Mouse (Mus musculus) ES-CJ7 (cell line): ENCODE measurements at regions not wholly inside any gene's neighbourhood (a gene's known extent, or its start where the extent isn't known, plus 50 kb on each side); places are given as distances from the start of the nearest gene placed in this dataset.

Experiments
- DNase-seq: peaks from one replicate; pipeline ENCODE4 v3.0.0; 2011; ENCODE audit warnings: low read depth, low spot score

- no peak for DNase-seq
Observed at GRCm38 (mm10) chr10:117436308-117436874, 56.6 kb upstream of the Cpsf6 start.

- no peak for DNase-seq
Observed at GRCm38 (mm10) chr10:117435734-117436121, 55.9 kb upstream of the Cpsf6 start.

GRCm38 (mm10) chr10:117434871-117435733 is 55.3 kb upstream of the Cpsf6 start:
- peak; percentile 90 for DNase-seq

DNA sequence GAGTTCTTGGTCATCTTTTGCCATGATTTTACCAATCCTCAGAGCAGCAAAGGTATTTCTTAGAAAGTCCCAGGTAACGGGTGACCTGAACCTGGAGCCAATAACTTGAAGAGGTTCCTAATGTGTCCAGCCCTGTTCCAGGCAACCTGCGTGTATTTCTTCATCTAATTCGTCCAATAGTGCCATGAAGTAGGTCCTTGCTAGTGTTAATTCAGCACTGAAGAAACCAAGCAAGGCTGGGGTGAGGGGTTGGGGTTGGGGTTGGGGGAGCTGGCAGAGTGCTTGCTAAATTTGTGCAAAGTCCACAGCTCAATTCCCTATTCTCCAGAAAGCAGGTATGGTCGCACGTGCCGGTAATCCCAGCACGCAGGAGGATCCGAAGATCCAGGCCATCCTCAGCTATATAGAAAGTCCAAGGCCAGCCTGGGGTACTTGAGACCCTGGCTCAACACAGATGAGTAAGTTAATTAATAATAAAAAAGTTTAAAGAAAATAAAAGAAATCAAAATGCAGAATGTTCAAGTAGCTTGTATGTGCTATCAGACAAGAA is 54.6 kb upstream of the Cpsf6 start:
- DNase-seq = no peak

GRCm38 (mm10) chr10:117433547-117434292 is 53.9 kb upstream of the Cpsf6 start:
- no peak for DNase-seq

- DNase-seq = no peak
Observed at GRCm38 (mm10) chr10:117432871-117433546, 53.2 kb upstream of the Cpsf6 start.

- peak; percentile 76 for DNase-seq
Observed at GRCm38 (mm10) chr10:117432415-117432814, 52.6 kb upstream of the Cpsf6 start.

- no peak for DNase-seq
Observed at GRCm38 (mm10) chr10:117431850-117432249, 52.0 kb upstream of the Cpsf6 start.

GRCm38 (mm10) chr10:117431086-117431619 is 51.3 kb upstream of the Cpsf6 start:
- DNase-seq = no peak

DNA sequence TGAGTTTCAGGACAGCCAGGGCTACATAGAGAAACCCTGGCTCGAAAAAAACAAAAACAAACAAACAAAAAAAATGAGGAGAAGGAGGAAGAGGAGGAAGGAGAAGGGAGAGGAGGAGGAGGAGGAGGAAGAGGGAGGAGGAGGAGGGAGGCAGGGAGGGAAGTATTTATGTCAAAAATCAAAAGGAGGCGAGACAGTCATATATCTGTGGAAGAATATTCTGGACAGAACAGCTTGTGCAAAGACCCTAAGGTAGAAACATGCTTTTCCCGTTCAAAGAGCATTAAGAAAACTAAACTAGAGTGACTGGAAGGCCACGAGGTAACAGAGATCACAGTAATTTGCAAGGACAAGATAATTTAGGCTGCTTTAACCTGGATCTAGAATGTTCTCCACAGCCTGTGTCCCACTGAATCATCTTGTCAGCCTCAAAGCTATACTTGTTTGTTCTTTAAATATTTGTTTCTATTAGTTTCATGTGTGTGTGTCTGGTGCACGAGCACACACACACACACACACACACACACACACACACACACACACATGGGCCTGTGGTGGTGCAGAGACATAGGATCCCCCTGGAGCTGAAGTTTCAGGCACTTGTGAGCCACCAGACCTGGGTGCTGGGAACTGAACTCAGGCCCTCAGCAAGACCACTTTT is 50.5 kb upstream of the Cpsf6 start:
- DNase-seq = no peak

DNA sequence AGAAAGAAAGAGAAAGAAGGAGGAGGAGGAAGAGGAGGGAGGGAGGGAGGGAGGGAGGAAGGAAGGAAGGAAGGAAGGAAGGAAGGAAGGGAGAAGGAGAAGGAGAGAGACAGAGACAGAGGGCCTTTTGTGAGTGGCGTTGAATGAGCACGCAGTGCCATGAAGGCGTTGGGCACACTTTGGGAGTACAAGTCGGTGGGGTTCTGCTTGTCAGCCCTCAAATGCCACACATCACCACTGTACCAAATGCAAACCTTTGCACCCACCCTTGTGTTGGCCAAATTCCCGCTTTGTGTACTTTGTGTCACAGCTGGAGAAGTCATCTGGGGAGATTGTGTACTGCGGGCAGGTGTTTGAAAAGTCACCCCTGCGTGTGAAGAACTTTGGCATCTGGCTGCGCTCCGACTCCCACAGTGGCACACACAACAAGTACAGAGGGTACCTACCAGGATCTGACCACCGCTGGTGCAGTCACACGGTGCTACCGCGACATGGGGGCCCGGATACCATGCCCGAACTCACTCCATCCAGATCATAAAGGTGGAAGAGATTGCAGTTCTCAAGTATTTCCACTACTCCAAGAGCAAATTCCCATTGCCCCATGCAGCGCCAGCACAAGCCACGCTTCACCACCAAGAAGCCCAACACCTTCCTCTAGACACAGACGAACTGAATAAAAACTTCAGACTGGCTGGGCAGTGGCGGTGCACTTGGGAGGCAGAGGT is 49.8 kb upstream of the Cpsf6 start:
- DNase-seq = no peak
